Mouse (Mus musculus) heart, postnatal 36 days (tissue): ENCODE measurements around the gene Slc6a4. TPM values are rescaled to one million over a fixed set of nuclear protein-coding genes. Genes with fewer than 3 reads are reported as not detected.

Source experiments
- microRNA-seq, 2 experiments: library from miRNA; unstranded; fragments of <30 nt; microRNA quantifications; one replicate each; pipeline ENCODE4 v1.2.0; 2021; ENCODE audit warnings: borderline number of aligned reads in 2 of 2
- total RNA-seq, 2 experiments: library from RNA; stranded (reverse); gene quantifications; 2 replicates each; pipeline ENCODE4 v1.2.3; 2021

The Slc6a4 gene
- total RNA-seq, 2 experiments from 2014 or later: 0.51 to 0.58 TPM

Small RNA genes lying within 50 kb of the gene (microRNA-seq; reads per million reads assigned to microRNA genes)
- gene Mir423: 3,687 to 4,579 reads per million in 2 experiments

Other genes starting within 250 kb of the Slc6a4 start
- 10 to 100 TPM; 26.2 to 30.6 TPM for gene Gosr1, start 235.0 kb upstream of the Slc6a4 start, total RNA-seq
- 10 to 100 TPM; 43.3 to 44.9 TPM for gene Cpd, start 151.6 kb upstream of the Slc6a4 start, total RNA-seq
- under 1 TPM; 0.22 to 0.27 TPM for gene Tmigd1, start 96.4 kb upstream of the Slc6a4 start, total RNA-seq
- gene Blmh, start 73.8 kb upstream of the Slc6a4 start, total RNA-seq: 10 to 100 TPM; 34.1 to 40.7 TPM
- gene Nsrp1, start 79.8 kb downstream of the Slc6a4 start, total RNA-seq: 1 to 10 TPM; 7.0 to 9.0 TPM
- gene Efcab5, start 190.4 kb downstream of the Slc6a4 start, total RNA-seq: under 1 TPM; 0.31 to 0.73 TPM
- 10 to 100 TPM; 78.2 to 96.2 TPM for gene Ssh2, start 217.7 kb downstream of the Slc6a4 start, total RNA-seq